Mouse (Mus musculus) effector memory CD4-positive, alpha-beta T cell, adult 7 months (primary cell): ENCODE measurements around the gene Taf9. TPM values are rescaled to one million over a fixed set of nuclear protein-coding genes. Genes with fewer than 3 reads are reported as not detected.

Experiments used
- polyA plus RNA-seq: library from polyadenylated mRNA; unstranded; fragments of 100-300 nt; shearing (Covaris generic); gene quantifications from one replicate; pipeline ENCODE4 v1.2.1, GENCODE M21; 2017

Gene Taf9
- polyA plus RNA-seq, result 3.1 TPM

DNA sequence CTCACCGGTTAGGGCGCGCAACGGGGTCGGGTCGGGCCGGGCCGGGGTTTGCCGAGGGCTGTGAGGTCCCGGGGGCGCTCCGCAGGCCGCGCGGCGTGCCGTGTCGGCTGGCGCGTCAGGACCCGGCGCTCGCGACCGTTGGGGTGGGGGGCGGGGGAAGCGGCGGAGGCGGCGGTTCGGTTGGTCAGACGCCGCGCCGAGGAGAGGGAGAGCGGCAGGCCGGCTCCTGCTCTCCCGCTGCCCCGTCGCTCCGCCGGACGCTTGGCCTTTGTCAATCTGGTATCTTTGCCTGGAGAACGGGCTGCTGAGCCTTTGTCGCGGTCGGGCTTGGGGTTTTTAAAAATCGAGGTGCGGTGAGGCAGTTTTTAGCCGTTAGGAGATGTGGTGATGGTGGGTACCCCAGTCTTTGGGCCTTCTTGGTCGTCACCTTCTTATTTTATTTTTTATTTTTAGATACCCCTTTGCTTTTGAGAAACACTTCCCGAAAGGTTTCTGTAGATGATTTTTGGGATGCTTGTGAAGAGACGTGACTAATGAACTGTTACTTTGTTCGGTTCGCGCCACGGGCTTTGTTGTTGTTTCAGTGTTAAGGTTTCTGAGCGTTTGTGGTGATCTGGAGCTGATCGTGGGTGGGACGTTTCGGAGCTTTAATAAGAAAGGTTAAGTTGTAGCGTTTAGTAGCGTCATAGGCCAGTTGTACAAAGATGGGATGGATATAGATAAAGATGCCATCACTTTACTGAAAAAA, at the start of gene Taf9:
Taf9 (plus strand) TSS at position 141 of the 748 bp plus-strand sequence.

DNA sequence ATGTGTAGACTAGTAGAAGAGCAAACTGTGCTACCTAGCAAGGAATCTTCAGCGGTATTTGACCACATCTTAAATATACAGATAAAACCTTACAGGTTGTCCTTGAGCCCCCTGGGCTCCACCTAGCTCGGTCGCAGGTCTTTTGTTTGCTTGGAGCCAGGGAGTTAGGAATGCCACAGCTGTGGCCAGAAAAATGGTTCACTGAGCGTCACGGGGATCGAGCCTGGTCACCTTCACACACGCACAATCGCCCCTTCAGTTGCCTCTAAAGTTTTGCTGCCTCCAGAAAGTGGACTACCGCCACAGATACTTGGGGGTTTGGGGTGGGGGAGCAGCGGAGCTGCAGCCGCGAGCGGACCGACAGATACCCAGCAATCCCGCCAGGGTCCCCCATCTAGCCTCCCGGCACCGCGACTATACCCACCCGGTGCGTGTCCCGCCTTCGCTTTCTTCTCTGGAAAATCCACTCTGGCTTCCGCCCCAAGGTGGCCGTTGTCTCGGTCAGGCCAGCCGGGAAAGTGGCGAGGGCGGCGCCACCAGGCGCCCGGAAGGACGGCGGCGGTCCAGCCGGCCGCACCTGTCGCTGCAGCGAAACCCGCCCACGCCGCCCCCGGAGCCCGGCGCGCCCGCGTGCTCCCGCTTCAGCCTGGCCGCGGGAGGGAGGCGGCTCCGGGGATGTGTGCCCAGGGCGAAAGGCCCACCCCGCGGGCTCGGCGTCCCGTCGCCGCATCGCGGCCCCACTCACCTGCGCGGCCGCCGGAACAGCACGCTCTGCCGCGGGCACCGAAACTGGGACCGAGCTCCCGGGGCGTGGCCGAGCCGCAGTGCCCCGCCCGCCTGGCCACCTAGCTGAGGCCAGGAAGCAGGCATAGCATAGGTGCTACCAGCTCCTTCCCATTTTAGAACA, 34.9 kb upstream of the Taf9 start, which contains the start of gene Marveld2:
Marveld2 (minus strand) TSS at position 791 of the 907 bp plus-strand sequence.

DNA sequence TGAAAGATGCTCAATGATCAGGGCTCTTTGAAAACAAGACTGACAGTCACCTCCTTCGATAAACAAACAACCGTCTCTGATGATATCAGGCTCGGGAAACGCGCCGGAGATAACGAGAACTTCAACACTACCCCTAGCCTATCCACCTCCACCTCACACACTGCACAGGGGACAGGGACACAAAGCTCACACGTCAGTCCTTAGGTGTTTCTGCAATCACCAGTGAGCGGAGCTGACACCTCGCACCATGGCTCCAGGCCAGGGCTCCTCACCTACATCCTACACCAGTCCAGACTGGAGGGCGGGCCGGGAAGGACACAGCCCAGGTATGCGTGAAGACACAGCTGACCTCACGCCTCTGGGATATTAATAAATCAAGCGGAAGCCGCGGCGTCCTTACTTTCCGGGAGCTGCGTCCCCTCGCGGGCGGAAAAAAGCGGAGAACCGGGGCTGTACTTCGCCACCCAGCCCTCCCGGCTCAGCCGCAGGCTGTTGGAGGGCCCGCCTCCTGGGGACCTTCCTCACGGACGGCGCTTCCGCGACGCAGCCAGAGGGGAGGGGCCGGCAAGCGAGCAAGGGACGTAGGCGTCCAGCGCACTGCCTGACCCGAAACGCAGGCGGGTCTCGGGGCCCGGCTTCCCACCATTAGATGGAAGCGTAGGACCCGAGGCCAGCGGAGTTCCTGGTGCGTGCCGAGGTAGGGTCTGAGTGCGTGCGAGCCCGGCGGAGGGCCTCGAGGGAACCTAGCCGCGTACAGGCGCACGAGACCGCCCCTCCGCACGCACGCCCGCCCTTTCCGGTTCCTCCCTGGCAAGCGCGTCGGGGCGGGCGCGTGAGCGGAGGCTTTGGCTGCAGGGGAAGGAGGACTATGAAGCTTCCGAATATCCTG, 585 bp upstream of the Taf9 start, which contains the start of the genes Ak6 and Rad17:
Ak6 (plus strand) TSS at position 430 of the 889 bp plus-strand sequence.
Rad17 (minus strand) TSS at position 502 of the 889 bp plus-strand sequence.

DNA sequence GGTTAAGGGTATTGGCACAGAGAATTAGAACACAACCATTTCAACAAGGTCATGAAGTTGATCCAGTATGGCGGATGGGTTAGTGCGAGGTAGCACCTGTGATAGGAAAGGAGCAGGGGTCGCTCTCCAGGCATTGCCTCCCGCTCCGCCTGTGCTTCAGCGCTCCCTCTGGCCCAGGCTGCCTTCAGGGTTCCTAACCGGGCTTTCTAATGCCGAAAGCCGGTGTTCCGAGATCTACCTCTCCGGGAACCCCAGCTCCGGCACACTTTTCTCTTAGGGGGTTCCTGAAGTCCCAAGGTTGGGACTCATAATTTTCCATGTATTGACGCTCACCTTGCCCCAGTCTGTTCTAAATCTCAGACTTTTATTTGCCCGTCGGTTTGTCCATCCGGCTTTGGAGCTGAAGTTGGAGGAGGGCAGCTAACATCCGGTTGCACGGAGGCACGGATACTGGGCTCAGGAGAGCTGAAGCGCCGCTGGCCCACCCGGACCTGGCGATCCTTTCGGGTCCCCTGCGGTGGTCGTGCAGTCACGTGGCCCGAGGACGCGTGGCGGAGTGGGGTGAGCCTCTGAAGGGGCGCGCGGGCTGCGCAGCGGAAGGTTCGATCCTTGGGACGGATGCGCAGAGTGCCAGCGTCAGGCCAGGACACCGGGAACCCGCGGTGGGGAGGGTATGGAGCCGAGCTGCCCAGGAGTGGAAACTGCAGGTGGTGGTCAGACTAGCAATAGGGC, 18.1 kb downstream of the Taf9 start, which contains the start of gene Ccdc125:
Ccdc125 (plus strand) TSS at position 427 of the 732 bp plus-strand sequence.

Other genes with a start within 250 kb of the Taf9 start
- 0.10 TPM for gene Naip1, start 198.7 kb upstream of the Taf9 start, polyA plus RNA-seq
- 27.9 TPM for gene Gtf2h2, start 159.0 kb upstream of the Taf9 start, polyA plus RNA-seq
- gene Ocln, start 98.9 kb upstream of the Taf9 start, polyA plus RNA-seq, result 0.65 TPM
- gene Marveld2, start 34.6 kb upstream of the Taf9 start, polyA plus RNA-seq, result 9.6 TPM
- gene Ak6, start 600 bp upstream of the Taf9 start, polyA plus RNA-seq, result 84.3 TPM
- 18.1 TPM for gene Rad17, start 528 bp upstream of the Taf9 start, polyA plus RNA-seq
- gene Ccdc125, start 18.1 kb downstream of the Taf9 start, polyA plus RNA-seq, result 12.2 TPM
- gene Cdk7, start 79.4 kb downstream of the Taf9 start, polyA plus RNA-seq, result 47.4 TPM
- 55.7 TPM for gene Mrps36, start 93.1 kb downstream of the Taf9 start, polyA plus RNA-seq
- gene Cenph, start 124.3 kb downstream of the Taf9 start, polyA plus RNA-seq, result 0.72 TPM
- gene Ccnb1, start 135.0 kb downstream of the Taf9 start, polyA plus RNA-seq, result 3.8 TPM
- gene Slc30a5, start 181.8 kb downstream of the Taf9 start, polyA plus RNA-seq, result 55.4 TPM